Mouse (Mus musculus) frontal cortex, postnatal 10 days (tissue): ENCODE results near the gene Myof.

ENCODE experiments used
- DNase-seq, 2 experiments: peaks; one replicate each; pipeline ENCODE4 v3.0.0; 2022; ENCODE audit warnings: low spot score in 2 of 2, mixed read lengths in 1 of 2

Gene Myof

DNA sequence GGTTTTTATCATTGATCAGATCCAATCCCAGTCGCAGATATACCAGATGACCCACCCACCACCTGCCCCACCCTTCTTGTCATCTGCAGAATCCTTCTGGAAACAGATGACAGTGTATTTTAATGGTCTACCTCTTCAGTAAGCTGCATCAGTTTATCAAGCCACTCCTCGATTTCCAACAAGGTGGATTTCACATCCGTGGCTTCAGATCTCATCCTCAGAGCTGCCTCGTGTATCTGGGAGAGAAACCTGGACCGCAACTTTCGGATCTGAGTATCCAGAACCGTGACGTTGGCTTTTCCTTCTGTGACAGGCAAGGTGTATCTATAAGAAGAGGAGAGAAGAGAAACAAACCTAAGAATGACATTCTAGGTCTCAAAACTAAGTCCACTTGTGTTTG, 89.1 kb downstream of the Myof start:
- DNase-seq: no peak

DNA sequence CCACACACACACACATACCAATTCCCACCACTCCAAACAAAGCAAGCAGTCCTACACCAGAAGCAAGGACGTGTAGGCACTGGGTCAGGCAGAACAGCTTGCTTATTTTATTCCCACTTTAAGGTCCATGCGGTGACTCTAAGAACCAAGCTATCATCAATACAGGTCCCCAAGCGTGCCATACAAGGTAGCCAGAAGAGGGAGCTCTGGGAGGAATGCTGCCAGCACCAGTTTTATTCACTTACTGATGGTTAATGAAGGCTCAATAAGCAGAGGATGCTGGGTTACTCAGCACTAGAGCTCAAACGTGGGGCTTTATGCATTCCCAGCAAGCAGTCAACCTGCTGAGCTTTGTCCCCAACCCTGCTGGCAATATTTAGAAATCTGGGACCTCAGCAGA, 96.7 kb downstream of the Myof start:
- DNase-seq: no peak

DNA sequence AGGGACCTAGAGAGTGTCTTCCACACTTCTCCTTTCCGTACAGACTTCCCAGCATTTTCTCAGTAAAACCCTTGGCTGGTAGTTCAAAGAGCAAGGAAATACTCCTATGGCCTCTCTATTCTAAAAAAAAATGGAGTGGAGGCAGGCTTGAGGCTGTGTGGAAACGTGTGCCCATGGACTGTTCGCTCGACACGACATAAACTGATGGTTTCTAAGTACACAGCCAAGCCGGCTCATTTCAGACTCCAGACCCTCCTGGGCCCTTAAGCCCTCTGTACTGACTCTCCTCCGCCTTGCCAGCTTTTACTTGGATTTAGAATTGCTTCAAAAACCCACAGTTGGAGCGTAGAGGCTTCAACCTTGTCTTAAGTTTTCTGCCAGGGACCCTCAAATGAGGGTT, 97.3 kb downstream of the Myof start:
- DNase-seq: no peak

DNA sequence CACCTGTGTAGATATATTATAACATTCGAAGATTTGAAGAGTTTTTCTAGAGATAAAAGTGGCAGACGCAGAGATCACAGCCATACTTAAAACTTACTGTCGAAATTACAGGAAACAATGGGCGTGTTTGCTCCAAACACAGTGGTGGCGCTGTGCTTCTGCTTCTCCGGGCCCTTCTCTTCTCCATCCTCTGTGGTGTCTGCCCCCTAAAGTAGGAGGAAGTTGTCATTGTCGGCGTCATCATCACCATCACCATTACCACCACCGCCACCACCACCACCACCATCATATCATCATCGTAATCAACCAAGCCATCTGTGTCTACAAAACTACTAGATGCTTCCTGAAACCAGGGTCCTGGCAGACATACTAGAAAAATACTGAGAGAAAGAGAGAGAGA, 104.2 kb downstream of the Myof start:
- DNase-seq: no peak

DNA sequence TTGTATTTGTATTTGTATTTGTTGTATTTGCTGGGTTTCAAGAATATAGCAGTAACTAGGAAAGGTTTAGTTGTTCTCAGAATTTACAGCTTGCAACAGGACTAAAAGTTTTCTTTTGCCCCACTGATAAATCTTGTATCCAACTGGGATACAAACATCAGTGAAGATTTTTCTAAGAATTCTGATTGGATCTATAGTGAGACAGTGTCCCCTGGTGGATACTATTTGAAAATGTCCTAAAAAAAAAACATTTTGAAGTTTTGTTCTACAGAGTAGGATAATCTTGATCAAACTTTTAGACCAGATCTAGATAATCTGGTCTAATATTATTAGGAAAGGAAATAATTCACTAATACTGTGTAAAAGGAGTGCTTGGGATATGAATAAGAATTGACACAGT, 106.3 kb downstream of the Myof start:
- no peak for DNase-seq

DNA sequence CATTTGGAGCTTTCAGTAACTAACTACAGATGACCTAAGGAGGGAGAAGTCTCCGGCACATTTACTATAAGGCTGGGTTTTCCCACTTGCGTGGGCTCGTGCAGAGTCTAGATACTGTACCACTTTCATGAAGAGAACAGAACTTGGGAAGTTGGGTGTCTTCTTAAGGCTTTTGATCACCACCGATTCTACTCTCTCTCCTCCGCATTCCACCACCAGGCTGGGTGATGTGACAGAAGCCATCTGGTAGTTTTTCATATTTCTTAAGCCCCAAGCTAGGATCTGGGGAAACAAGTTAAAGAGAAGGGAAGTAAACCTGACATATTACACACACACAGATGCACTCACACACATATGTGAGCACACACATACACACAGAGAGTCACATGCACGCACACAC, 108.7 kb downstream of the Myof start:
- DNase-seq: no peak

DNA sequence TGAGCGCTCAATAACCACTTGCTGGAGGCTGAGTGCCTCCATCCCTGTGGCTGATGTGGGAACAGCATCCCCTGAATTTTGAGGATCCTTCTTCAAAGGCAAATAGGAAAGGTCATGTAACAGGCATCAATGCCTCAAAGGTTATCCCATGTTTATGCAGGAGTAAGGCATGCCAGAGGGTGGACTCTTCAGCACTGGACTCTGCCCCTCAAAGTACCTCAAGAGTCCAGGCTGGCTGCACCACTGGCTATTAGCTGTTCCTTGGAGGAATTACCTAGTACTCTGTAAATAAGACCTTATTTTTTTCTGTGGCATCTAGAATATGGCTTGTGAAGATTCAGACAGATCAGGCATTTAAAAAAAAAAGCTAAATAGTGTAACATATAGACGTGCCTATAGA, 111.2 kb downstream of the Myof start:
- no peak for DNase-seq

DNA sequence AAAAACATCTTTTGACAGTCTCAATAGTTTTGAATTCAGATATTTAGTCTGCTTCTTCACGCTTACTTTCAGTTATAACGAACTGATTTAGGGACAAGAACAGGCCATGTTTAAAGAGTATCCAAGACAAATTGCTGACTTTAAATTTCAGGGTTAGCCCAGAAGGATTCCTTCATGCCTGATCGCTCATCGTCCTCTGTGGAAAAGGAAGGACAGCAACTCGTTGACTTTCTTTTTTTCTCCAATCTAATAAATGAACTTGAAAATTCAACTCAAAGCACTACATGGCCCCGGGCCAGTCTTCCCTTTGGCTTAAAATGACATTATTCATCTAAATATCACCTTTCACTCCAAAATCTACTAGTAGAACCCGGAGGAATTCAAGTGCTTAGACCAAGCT, 115.5 kb downstream of the Myof start:
- DNase-seq: no peak

DNA sequence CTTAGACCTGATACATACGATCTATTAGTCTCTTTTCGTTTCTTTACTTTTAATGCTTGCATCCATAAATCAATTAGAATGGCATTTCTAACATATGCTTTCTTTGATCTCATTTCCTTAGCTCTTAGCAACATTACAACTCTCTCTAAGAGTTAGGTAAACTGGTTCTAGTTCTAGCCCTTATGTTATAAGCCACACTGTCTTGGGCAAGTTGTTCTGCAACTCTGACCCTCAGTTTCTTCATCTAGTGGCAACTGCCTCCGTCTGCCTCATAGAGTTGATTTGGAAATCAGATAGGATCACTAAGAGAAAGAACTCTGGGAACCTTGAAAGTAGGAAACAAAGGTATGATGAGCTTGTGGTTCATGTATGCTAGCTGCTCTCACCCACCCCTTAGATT, 118.1 kb downstream of the Myof start:
- DNase-seq: no peak

DNA sequence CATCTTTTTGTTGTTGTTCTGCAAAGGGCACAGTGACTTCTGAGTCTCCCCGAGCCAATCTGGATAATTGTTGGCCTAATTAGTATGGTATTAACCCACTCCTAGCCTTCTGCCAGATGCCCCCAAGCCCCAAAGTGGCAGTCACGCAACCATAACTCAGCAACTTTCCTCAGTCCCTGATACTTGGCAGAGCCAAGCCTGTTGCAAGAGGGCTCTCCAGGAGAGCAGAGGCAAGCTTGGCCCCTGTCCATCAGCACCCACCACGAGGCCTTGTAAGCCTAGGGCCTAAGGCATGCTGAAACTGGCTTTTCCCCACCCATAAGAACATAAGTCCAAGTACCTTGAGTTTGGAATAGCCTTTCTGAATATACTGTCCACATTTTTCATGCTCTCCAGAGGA, 119.1 kb downstream of the Myof start:
- no peak for DNase-seq

DNA sequence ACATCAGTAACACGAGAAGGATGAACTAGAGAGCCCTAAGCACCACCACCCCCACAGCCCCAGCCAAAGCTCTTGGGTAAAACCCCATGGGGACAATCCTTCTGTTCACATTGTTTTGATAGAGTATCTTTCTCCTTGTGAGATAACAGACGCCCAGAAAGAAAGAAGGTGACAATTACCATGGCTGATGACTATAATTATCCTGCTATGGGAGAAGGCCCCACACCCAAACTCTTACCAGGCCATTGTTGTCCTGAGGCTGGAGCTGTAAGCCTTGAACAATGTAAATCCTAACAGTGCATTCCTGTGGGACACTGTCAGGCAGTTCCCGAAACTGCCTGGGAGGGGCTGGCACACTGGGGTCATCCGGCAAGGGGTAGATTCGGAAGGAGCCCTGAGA, 122.3 kb downstream of the Myof start:
- no peak for DNase-seq

DNA sequence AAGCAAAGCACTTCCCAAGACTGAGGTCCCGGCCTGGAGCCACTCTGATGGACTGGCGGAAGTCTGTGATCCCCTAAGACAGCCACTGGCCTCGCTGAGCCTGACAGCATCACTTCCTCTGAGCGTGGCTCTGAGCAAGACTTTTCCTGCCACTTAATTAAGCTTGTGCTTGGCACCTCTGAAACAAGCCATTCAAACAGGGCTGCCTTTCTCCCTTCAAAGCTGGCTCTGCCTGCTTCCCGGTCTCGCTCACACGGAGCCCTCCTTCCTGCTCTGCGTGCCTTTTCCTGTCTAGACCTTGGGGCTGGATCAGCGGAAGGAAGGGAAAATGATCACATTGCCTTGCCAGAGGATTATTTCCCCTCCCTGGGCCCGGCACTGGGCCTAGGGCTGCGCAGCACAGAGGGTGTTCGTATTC, 124.9 kb downstream of the Myof start:
- DNase-seq: peak in 1 of 2 experiments; percentile 16

DNA sequence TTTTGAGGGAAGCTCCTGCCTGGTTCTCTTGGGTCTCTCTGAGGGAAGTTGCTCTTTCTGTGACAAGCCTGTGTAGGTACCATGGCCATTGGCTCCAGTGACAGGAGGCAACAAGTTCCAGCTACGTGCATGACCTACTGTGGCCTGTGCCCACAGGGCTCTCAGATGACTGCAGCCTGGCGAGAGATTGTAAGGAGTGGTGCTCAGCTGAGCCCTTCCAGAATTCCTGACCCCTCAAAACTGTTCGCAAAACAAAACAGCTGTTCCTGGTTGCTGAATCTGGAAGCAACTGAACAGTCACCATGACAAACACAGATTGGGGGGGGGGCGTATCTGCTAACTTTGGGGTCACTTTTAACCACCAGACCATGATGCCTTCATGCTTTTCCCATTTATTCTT, 129.1 kb downstream of the Myof start:
- no peak for DNase-seq

DNA sequence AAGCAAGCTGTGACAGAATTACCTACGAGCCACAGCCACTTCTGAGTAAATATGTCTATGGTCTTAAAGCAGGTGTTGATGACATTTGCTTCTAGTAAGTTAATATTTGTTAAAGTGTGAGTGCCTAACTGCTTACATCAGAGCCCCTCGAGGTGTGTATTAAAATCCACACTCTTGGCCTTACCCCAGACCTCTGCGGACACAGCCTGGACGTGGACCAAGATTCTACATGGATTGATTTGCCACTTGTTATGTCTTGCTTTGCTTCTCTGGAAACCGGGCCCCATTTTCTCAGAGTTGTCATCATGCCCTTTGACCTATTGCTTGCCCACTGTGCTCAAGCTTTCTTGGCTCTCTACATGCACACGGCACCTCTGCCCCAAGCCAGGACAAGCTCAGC, 130.9 kb downstream of the Myof start:
- no peak for DNase-seq

DNA sequence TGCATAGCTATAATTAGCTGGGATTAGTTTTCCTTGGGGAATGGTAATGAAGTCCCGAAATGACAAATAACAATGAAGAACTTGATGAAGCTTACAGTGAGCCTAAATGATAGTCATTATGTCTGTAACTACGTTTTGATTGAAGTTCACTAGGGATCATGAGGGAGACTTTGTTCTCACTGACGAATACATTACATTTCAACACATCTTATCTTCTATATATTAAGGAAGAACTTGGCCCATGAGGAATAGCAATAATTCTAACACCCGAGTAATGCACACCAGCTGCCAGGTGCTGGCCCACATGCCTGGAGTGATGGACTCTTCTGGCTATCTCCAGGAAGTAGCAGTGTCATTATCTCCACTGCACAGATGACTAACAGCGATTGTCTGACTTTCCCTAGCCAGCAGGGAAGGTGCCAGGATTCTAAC, 133.5 kb downstream of the Myof start:
- no peak for DNase-seq

DNA sequence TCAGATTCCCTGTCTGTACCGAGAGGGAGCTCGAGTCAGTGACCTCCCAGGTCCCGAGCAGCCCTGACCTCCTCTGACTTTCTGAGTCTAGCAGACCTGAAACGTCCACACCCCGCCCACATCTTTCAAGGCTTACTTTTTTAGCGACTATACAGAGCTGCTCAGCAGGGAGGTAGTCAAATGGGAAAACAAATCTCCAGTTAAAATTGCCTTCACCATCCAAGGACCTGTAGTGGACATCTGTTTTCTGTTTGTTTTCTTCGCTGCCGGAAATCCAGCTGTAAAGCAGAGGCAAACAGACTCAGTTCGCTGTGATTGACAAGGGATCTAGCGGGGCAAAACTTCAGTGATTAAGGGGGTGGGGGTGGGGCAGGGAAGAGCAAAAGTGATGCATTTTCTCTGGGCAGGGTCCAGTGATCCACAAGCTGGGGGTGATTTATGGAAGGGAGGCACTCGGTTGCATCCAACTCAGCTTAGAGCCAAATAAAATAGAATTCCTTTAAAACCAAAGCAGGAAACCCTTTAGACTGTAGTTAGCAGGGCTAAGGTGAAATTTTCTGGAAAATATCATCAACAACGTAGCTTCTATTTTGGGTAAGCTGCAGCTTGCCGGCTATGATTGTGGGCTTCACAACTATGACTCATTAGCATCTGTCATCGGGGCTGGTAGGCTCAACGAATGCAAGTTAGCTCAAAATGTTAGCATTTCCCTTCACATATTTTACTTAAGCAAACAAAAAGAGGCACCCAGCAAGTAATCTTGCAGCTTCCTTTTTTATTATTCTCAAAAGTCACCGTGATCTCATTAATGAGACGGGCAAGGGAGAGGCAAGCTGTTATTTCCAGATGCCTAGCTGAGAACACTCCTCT, 135.7 kb downstream of the Myof start:
- peak; percentile 13 for DNase-seq

DNA sequence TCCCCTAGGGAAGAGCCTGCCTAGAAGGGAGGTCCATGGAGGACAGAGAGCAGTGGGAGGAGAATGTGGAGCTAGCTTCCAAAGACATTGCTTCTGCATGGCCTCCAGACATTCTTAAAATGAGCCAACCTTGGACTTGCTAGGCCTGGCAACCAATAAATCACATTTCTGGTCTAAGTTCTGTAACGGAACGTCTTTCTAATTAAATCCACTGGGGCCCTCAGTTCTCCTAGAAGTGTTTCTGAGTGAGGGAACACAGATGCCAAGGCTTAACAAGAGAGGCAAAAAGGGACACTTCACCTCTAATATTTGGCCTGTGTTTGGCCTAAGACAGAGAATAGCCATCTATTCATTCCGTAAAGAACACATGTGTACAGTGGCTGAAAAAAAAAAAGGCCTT, 136.5 kb downstream of the Myof start:
- DNase-seq: no peak

DNA sequence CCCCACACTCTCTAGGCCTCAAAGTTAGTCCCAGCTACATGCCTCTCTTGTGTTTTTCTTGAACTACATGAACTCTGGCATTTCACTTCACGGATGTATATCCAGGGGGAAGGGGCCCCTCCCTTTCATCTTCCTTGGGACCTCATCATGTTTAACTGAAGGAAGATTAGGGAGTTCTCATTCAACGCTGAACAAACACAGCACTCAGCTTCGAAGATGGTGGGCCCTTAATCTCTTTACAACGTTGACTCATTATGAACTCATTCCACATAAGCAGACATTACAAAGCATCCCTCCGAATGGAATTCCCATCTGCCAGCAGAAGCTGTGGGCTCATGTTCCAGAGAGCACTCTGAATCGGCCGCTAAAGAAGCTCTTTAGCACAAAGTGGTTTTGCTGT, 147.3 kb downstream of the Myof start:
- DNase-seq: no peak

DNA sequence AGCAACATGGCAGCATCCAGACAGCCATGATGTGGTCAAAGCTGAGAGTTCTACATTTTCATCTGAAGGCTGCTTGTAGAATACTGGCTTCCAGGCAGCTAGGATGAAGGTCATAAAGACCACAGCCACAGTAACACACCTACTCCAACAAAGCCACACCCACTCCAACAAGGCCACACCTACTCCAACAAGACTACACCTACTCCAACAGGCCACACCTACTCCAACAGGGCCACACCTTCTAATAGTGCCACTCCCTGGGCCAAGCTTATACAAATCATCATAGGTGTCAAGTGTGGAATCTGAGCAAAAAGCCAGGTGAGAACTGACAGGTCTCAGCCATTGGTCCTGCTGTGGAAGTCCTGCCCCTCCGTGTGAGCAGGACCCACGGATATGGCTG, 152.4 kb downstream of the Myof start:
- DNase-seq: no peak

DNA sequence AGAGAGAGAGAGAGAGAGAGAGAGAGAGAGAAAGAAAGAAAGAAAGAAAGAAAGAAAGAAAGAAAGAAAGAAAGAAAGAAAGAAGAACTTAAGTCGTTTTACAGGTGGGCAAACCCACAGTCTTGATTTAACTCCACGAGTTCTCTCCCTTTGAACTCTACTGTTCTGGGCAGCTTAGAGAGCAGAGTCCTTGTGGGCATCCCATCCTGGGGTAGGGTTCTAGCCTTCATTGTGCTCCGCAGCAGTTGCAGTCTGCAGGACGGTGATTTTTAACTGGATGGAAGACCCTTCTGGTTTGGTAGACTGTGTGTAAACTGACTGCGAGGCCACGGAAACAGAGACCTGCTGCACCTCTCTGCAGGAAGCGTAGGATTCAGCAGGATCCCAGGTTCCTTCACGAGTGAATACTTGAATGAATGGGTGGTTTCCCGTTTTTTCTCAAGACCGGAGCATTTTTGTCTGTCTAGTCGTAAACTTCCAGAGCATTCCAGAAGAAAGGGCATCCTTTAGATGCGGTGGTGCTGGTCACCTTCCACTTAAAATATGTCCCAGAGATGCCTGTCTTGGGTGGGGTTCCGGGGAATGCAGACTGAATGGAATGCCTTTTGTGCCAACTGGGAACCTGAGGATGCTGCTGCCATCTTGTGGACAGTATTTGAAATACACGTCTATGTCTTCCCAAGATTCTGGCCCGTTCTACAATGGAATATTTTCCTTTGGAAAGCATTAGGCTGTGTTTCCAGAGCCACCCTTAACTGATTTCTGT, 156.8 kb downstream of the Myof start:
- peak in 1 of 2 experiments; percentile 47 for DNase-seq

DNA sequence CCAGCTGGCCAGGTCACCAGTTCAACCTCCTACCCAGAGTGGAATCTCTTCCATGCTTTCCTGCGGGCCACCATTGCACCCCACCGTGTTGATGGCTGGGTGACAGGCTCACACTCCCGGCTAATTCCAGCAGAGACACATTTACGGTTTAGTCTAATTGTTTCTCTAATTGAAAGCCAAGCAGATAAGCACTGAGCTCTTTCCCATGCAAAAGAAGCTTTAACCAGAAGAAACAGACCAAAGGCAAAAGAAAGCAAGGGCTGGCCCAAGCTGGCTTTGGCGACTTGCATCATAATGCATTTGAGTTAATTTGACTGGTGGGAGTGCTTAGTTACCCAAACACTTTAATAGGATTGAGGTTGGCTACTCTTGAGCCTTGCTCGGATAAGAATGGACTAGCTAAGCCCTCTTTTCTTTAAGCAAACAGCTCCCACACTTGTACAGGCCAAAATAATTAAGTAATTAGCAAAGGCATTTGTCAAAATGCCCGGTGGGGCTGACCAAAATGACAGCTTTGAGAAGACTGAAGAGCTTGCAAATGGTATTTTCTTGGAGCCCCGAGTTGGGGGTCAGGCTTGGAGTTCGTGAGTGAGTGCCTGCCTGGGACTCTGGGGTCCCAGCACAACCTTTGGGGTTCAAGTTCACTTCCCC, 161.8 kb downstream of the Myof start:
- DNase-seq: no peak

DNA sequence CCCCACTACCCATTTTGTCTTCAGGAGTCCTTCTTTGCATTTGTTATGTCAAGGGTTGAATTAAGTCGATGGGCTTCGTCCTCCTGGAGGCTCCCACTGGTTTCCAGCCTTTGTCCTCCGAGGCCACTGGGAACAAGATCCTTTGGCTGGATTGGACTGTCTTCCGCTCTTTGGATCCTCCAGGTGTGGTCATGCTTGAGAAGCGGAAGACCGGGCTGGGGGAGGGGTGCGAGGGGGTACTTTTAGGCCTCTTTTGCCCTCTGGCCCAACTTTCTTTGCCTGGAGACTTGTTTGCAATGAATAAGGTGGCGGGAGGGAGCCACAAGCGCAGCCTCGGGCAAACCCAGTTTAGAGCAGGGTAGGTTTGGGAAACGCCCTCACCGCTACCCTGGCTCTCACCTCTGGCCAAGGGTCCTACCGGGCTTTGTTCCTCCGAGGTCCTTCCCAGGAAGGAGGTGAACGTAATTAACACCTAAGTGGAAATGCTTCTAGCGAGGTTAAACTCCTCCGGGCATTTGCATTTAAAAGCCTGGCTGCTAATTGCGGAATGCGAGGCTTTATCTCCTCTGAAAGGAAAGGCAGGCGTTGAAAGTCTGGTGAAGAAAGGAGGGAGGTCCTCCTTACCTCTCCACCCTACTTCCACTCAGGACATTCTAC, 165.7 kb downstream of the Myof start:
- no peak for DNase-seq
